8 mouse cellular contexts compared by ENCODE assay signal in the genomic region with DNA sequence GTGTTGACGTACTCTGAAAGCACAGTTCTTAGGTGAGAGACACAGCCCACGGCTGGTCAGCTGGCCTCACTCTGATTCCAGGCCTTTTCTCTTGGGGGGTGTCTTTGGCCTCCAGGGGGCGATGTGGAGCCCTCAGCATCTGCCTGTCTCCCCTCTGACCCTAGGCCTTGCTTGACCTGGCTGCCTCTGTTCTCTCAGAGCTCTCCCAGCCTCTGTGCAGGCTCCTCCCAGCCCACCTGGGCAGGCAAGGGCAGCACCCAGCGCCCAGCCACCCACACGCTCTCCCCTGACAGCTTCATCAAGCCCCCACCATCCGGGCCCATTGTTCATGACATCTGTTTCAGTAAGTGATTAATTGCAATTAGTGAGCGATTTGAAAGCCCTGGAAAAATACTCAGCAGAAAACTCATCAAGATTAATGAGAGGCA.
DNase-seq lines count a peak whose midpoint lies in the region; ATAC-seq lines count a peak whose summit lies in the region.
"Had no signal": no experiment of that assay in that cellular context is flagged by ENCODE, and none has a peak within 500 bp of the region (broad histone marks: within the 10 kb centered on the region; RNA-seq: fewer than 3 reads in every experiment).

No protein-coding gene starts in this region.

- no peaks in the 10 kb centered on the region for H3K27me3 ChIP-seq in neural tube, embryonic 15.5 days (replicated peaks)
- no peaks in the 10 kb centered on the region for H3K27me3 ChIP-seq in forebrain, embryonic 15.5 days

- no peak overlapping the region for H3K9ac ChIP-seq in neural tube, embryonic 15.5 days (replicated peaks)
- no peak overlapping the region for H3K9ac ChIP-seq in forebrain, embryonic 15.5 days (replicated peaks)
- H3K9ac ChIP-seq: liver, embryonic 15.5 days had no signal

- peaks cover 35% of the 10 kb centered on the region for H3K4me1 ChIP-seq in neural tube, embryonic 15.5 days
- peaks cover 44% of the 10 kb centered on the region for H3K4me1 ChIP-seq in forebrain, embryonic 15.5 days

- no peak for ATAC-seq in neural tube, embryonic 15.5 days (ENCODE audit: low FRiP score)
- ATAC-seq in forebrain, embryonic 15.5 days (replicated peaks): peak; percentile 57; the same call in 1 of the 2 replicates
- 0 out of 2 replicates have a peak, but pooled peaks have one; percentile 14 for ATAC-seq in monocyte, adult 5-6 weeks (replicated peaks; ENCODE audit: insufficient number of reproducible peaks, low FRiP score, low TSS enrichment, poor library complexity, severe bottlenecking)

- no peak overlapping the region for H3K4me2 ChIP-seq in neural tube, embryonic 15.5 days
- no peak overlapping the region for H3K4me2 ChIP-seq in forebrain, embryonic 15.5 days (replicated peaks)
- H3K4me2 ChIP-seq: liver, embryonic 15.5 days had no signal

- no peak overlapping the region for H3K4me3 ChIP-seq in neural tube, embryonic 15.5 days (replicated peaks)
- H3K4me3 ChIP-seq in forebrain, embryonic 15.5 days: no peak overlapping the region
- H3K4me3 ChIP-seq: liver, embryonic 15.5 days had no signal

- H3K27ac ChIP-seq in neural tube, embryonic 15.5 days (replicated peaks): no peak overlapping the region
- H3K27ac ChIP-seq in forebrain, embryonic 15.5 days (replicated peaks): peak overlapping the region; percentile 76
- H3K27ac ChIP-seq: liver, embryonic 15.5 days had no signal

- H3K9me3 ChIP-seq in neural tube, embryonic 15.5 days (replicated peaks): no peaks in the 10 kb centered on the region
- no peaks in the 10 kb centered on the region for H3K9me3 ChIP-seq in forebrain, embryonic 15.5 days
- H3K9me3 ChIP-seq: liver, embryonic 15.5 days had no signal

- peak; percentile 74 for DNase-seq in neural tube, embryonic 10.5 days (ENCODE audit: extremely low spot score, low spot score)
- peak; percentile 67 to 77 for DNase-seq in adrenal gland, postnatal 36 days
- DNase-seq in kidney, postnatal 25 days: peak; percentile 58 to 78
- DNase-seq in adipocyte (ENCODE audit: low spot score): no peak

- no peaks in the 10 kb centered on the region for H3K36me3 ChIP-seq in neural tube, embryonic 15.5 days
- H3K36me3 ChIP-seq in forebrain, embryonic 15.5 days: no peaks in the 10 kb centered on the region
- H3K36me3 ChIP-seq: liver, embryonic 15.5 days had no signal

- WGBS in neural tube, embryonic 15.5 days: 27% methylated on average over 7 of the region's 7 CpGs
- 9% methylated on average over 7 of the region's 7 CpGs for WGBS in forebrain, embryonic 15.5 days
